Mouse (Mus musculus) adrenal gland, postnatal 0 days (tissue): Measurements from ENCODE around the gene Trarg1. TPM values are rescaled to one million over a fixed set of nuclear protein-coding genes. Genes with fewer than 3 reads are reported as not detected.

Source experiments
- polyA plus RNA-seq: library from polyadenylated mRNA; unstranded; fragments of >200 nt; fragmentation: Nextera tagmentation; extraction: Ambion mirVana; gene quantifications from 2 replicates; pipeline ENCODE4 v1.2.1, GENCODE M21; 2015

The Trarg1 gene
- 1.2 and 2.5 TPM in 2 replicates for polyA plus RNA-seq

GRCm38 (mm10) chr11:76679508-76679907 lies at the start of gene Trarg1:
TSS of gene Trarg1 (plus strand) at chr11:76679808.

DNA sequence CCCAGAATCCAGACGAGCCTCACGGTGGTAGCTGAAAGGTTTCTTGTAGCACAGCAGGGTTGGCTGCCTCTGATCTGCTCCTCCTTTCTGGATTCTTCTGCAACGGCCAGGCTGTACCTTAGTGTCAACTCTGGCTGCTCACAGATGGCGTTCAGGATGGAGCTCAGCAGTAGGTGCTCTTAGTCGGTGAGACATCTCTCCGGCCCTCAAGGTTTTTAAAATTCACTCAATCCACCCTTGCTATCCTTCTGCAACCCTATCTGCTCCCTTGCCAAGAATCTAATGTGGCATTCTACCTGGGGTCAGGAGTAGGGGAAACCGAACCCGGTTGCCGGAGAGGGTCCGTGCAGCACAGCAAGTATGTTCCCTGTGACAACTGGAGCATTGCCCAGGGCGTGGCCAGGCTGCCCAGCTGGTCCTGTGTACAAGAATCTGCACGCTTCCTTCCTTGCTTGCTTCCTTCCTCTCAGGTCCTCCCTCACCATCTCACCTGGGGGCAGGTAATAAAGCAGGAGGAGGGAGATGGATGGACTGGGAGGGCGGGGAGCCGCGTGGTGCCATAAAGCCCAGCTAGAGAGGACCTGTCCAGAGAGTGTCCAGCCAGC lies 7.6 kb upstream of the Trarg1 start, which contains the start of gene Bhlha9:
Gene Bhlha9, plus strand, starts transcription at position 600 of the 605 bp plus-strand sequence.

Other genes with a start within 250 kb of the Trarg1 start
- 18.5 and 22.1 TPM in 2 replicates for gene Abr, start 57.5 kb upstream of the Trarg1 start, polyA plus RNA-seq
- not detected in 2 replicates for gene Bhlha9, start 7.3 kb upstream of the Trarg1 start, polyA plus RNA-seq
- gene Gosr1, start 83.8 kb downstream of the Trarg1 start, polyA plus RNA-seq: 18.4 and 30.7 TPM in 2 replicates
- 8.0 and 9.0 TPM in 2 replicates for gene Cpd, start 167.2 kb downstream of the Trarg1 start, polyA plus RNA-seq
- 2.6 and 3.2 TPM in 2 replicates for gene Tmigd1, start 222.4 kb downstream of the Trarg1 start, polyA plus RNA-seq
- gene Blmh, start 245.0 kb downstream of the Trarg1 start, polyA plus RNA-seq: 65.6 and 75.3 TPM in 2 replicates